Mouse (Mus musculus): ENCODE results near the gene Fam171a2. TPM values are rescaled to one million over a fixed set of nuclear protein-coding genes. Genes with fewer than 3 reads are reported as not detected.

The Fam171a2 gene
- total RNA-seq, 2 experiments from 2014 or later = 0.04 to 0.05 TPM

DNA sequence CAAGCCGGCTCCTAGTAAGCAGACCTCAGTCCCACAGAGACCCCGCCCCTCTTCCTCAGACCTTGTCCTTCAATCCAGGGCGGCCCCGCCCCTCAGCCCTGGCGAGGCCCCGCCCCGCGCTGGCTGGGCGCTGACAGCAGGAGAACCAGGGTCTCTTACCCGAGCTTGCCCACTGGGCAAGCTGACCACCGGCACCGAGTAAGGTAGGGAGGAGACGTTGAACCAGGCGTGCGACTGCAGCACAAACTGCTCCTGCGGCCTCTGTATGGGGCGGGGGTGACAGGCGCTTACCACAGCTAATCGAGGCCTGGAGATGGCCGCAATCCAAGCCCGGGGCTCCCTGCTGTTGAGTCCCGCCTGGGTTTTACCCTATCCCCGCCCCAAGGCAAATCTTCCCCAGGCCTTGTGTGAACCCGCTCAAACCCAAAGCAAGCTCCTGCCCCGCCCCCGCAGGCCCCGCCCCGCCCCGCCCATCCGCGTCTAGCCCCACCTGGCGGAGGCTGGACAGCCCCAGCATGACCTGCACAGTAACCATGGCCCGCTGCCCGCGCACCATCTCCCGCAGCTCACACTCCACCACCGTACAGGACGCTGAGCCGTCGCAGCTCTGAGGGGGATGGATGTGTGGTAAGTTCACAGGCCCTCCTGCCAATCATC, 8.4 kb upstream of the Fam171a2 start:
- ATAC-seq (replicated peaks; ENCODE audit: poor library complexity) = peak; percentile 85

DNA sequence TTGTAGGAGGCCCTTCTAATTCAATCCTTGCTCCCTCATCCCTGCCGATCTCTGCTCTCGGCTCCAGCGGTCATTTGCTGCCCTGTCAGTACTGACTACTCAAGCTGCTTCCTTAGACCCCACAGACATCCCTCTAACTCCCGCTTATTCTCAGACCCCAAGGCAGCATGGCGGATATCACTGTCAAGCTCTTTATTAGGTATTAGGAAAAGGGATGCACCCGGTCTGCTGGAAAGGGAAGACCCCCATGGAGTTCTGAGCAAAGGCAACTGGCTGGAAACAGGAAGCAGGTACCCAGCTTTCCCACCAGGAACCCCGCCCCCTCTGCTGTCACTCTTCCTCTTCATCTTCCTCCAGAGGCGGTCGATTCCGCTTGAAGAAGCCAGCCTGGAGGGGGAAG, 5.6 kb upstream of the Fam171a2 start:
- ATAC-seq (replicated peaks; ENCODE audit: poor library complexity) = no peak

DNA sequence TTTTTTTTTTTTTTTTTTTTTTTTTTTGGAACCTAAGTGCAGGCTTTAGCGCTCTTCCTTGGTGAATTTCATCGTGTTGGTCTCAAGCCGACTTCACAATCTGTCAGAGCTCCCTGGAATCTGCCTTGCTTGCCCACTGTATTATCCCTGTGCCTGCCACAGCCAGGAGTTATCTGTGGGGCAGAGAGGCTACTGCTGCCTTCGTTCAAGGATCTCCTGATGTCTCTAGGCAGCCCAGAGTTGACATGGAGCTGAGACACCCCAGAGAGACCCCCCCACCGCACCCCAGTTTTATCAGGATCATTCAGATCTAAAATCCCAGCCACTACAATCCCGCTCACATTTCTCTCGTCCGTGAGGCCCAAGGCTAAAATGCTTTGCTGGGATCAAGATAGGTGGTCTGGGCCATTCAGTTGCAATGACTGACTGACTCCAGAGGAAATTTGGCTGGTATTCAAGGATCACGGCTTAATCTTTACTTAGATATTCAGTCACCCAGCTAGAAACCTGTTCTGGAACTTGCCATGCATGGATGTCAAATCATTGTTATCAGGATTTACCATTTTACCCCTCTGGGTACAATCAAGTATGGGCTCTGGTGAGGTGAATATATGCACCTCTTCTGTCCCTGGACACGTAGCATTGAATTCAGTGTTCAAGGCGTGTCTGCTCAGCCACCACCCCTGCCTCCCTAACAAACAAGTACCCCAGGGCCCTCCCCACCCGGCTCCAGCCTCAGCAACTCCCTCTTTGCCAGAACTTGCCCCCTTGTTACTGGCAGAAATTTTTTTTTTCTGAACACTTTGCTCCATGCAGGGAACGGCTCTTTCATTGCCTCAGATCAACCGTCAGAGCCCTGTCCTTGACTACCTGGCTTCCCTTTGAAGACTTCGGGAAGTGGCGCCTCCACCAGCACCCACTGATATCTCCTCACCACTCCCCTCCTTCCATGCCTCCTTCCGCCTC, 1.8 kb upstream of the Fam171a2 start:
- no peak for ATAC-seq (replicated peaks; ENCODE audit: poor library complexity)

DNA sequence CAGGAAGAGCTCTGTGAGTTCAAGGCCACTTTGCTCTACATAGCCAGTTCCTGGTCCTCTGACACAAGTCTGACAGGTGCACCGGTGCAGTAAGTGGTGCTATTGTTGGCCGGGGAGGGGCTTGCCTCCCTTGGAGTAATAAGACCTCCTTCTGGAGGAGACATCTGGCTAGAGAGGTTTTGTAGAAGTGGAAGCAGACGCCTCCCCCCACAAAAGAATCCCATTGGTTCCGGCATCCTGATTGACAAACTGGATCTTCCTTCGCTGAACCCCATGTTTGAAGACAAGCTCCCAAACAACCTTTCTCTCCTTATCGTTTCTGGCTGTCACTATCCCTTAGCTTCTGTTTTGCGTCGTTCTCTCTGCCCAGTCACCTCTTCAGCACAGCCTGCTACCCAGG, 845 bp upstream of the Fam171a2 start:
- ATAC-seq (replicated peaks; ENCODE audit: poor library complexity) = no peak

DNA sequence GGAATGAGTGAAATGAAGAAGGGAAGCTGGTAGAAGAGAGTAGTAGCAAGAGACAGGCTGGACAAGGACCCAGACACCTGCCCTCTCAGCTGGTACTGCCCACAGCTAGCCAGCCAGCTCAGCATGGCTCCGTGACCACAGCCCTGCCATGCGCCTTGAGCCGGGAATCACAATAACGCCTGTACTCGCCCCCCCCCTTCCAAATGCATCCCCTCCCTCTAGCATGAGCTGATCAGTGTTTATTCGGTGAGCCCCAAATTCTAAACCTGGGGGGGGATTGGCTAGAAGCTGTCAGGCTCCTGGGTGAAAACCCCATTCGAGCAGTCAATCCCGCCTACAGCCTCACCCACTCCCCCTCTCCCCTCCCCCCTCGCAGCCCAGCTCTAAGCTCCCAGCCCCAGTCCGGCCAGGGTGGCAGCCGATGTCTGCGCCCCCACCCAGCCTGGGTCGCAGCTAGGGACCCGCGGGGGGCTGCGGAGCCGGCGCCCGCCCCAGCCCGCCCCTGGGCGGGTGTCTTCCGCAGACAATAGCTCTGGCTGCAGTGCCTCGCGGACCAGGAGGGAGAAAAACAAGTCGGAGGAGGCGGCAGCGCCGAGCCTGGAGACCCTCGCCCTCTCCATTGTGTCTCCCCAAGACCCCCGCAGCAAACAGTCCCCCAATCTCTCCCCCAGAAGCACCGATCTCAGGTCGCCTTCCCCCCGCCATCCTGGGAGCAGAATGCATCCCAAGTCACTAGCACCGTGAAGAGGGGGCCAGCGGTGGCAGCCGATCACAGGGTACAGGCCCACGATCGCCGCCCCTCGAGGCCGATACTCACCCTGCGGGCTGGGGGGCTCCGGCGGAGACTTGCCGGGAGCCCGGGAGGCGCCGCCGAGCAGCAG, 661 bp downstream of the Fam171a2 start:
- ATAC-seq (replicated peaks; ENCODE audit: poor library complexity) = no peak

DNA sequence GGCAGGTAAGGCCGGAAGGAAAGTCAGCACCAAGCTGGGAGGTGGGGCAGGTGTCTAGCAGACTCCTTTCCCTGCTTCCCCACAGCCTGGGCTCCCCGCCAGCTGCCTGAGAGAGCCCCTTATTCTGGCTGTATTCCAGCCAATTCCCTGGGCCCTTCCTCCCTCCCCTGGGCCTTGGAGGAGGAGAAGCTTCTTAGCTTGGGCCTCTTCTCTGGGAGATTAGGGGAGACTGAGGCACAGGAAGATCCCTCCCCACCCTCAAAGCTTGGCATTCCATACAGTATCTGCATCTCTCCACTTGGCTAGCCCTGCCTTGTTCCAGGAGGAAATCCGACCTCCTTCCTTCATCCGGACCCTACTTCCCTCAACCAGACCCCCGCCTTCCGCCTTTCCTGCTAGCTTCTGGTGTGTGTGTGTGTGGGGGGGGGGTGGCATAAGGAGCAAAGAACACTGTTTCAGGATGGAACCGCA, 1.6 kb downstream of the Fam171a2 start:
- ATAC-seq (replicated peaks; ENCODE audit: poor library complexity) = no peak

- ATAC-seq (replicated peaks; ENCODE audit: poor library complexity) = no peak
Measured at GRCm38 (mm10) chr11:102445264-102445890, 2.1 kb downstream of the Fam171a2 start.

GRCm38 (mm10) chr11:102444781-102445180, 2.7 kb downstream of the Fam171a2 start:
- no peak for ATAC-seq (replicated peaks; ENCODE audit: poor library complexity)

DNA sequence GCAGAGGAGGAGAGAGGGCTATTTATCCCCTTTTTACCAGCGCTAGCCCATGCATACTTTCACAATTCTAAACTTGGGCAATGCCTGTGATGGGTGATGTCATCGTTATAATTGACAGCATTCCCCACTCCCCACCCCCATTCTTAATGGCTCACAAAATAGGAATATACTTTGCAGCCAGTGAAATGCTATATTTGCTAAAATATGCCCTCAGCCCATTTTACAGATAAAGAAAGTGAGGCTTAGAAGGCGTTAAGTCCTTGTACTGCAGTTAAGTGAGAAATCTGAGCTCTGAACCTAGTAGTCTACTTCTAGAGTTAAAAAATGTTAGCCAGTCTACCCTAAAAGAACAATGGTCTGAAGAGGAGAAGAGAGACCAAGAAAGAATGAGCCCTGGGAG, 3.2 kb downstream of the Fam171a2 start:
- no peak for ATAC-seq (replicated peaks; ENCODE audit: poor library complexity)

GRCm38 (mm10) chr11:102443740-102444139, 3.7 kb downstream of the Fam171a2 start:
- ATAC-seq (replicated peaks; ENCODE audit: poor library complexity) = no peak

DNA sequence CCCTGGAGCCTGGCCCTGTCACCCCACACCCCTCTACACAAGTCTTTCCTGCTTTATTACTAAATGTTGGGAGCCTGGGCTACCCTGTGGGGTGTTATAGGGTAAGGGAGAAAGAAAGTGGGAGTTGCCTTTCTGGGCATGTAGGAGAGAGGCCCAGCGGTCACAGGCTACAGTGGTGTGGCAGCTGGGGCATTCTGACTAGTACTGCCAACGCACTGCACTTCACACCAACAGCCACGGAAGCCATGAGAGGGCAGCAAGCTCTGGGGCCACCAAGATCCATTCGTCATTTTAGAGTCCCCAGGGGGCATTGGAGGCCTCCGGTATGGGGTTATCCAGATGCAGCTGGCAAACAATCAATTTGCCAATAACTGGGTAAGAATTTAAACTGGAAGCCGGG, 5.4 kb downstream of the Fam171a2 start:
- ATAC-seq (replicated peaks; ENCODE audit: poor library complexity) = no peak

- no peak for ATAC-seq (replicated peaks; ENCODE audit: poor library complexity)
Measured at GRCm38 (mm10) chr11:102441434-102441833, 6.0 kb downstream of the Fam171a2 start.

DNA sequence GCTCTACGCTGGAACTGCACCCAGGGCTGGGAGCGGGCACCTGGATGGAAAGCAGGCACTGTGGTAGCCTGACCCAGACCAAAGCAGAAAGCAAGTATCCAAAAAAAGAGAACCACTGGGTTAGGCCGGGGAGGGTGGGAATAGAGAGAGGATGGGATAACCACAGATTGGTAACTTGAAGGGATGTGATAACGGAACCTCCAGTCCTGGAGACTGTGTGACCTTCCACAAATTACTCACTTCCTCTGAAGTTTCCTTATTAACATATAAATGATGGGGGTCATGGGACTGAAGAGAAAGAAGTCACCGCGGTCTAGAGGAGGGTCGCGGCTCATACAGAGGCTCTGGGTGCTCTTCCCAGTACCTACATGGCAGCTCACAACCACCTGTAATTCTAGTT, 7.2 kb downstream of the Fam171a2 start:
- ATAC-seq (replicated peaks; ENCODE audit: poor library complexity) = peak; percentile 25

DNA sequence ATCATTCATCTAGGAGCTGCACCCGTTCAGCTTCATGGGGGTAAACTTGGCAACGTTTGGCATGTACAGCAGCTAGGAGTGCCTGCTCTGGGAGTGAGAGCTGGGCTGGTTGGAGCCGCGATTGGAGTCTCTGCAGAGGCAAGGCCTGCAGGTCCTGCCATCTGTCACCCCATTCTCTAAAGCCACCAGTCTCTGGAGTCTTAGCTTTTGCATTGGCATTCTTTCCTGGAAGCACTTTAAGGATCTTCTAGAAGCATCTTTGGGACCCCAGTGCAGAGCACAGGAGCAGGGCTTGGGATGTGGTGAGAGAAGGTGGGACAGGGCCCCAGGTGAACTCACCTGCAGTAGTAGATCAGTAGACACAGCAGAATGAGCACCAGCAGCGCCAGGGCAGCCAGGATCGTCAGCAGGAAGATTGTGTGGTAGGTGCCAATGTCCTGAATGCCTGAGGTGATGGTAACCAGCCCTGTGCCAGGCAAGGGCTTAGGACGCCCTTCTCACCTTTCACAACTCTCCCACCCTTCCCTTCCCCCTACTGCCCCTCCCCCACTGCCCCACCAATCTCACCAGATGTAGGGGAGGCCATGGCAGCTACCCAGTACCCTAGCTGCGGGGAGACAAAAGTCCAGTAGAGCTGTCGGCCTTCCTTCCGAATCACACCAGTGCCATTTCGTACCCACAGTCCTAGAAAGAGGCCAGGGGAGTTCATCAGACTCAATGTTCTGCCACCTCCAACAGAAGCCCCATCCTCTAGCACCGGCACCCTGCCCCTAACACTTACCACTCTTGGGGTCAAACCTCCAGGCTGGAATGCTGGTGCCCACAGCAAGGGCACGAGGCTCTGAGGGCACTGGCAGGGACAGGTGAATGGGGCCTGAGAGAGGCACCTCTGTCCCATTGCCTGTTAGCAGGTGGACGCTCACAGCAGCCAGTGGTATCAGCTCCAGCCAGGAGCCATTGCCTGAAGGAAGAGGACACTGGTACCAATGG, 8.1 kb downstream of the Fam171a2 start:
- ATAC-seq (replicated peaks; ENCODE audit: poor library complexity) = no peak

- peak; percentile 36; the same call in 1 of the 2 replicates for ATAC-seq (replicated peaks; ENCODE audit: poor library complexity)
Measured at GRCm38 (mm10) chr11:102438212-102439092, 9.0 kb downstream of the Fam171a2 start.

DNA sequence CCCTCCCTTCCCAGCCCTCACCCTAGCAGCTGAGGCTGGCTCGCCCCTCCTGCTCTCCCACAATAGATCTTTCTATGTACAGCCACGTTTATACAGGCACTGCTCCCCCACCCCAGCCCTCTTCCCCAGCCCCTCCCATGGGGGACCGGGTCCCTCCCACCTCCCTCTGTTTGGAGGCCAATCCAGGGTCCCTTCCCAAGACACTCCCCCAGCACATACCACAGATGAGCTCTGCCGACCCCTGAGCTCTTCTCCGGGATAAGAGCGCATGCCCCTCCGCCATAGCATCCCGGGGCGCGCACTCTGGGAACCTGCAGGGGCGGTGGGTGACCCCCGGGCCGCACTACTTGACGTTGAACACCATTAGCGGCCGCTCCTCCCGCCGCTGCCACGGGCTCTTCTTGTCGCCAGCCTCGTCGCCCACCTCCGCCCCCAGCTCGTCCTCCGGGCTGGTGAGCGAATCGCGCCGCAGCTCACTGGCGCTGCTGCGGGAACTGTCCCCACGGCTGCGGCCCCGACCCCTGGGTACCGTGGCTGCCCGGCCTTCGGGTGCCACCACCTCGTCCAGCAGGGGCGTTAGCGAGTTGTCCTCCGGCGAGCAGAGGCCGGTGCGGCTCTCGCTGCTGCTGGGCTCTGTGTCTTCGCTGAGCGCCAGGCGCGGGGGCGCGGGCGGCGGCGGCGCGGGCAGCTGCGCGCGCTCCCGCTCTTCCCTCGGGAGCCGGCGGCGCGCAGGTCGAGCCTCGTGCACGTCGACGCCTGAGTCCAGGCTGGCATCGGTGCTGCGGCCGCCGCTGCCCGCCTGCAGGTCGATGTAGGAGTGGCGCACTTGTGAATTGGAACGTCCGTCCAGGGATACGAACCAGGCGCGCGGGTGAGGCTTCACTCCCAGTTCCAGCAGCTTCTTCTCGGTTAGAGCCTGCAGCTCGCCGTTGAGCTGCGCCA, 10.1 kb downstream of the Fam171a2 start:
- 0 out of 2 replicates have a peak, but pooled peaks have one; percentile 13 for ATAC-seq (replicated peaks; ENCODE audit: poor library complexity)

- no peak for ATAC-seq (replicated peaks; ENCODE audit: poor library complexity)
Measured at GRCm38 (mm10) chr11:102436471-102436790, 11.1 kb downstream of the Fam171a2 start.

Measured in megakaryocyte progenitor cell, adult 5-6 weeks (primary cell).